8 mouse cellular contexts compared by ENCODE assay signal in the genomic region with DNA sequence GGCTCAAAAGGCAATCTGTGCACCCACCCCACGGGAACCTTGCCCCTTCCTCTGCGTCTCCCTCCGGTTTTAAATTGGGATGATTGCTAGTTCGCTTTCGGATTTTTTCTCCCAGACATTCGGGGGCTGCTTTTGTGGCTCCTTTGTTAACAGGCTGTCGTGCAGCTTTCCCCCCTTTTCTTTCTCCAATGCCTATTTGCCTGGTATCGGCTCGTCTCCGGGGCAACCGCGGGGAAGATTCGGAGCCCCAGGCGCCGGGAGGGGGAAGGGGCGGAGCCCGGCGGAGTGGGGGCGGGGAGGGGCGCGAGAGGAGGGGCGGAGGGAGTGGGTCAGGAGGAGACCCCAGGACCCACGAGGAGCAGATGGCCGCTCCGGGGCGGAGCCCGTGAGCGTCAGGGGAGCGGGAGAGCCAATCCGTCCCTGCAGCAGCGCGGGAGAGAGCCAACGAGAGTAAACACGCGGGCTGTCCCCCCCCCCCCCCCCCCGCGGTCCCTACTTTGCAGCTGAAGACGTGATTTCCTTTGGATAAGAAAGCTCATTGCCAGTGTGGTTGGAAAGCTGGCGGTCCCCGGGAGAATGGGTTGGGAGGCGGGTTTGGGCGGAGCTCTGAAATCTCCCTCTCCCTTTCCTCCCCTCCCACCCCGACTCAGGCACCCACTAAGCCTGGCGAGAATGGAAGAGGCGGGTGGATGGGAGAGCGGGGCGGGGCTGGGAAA. TPM values are rescaled to one million over a fixed set of nuclear protein-coding genes. Genes with fewer than 3 reads are reported as not detected.
DNase-seq lines count a peak whose midpoint lies in the region; ATAC-seq and TF ChIP-seq lines count a peak whose summit lies in the region.

No protein-coding gene starts in this region.

- intact Hi-C loops in gastrocnemius, postnatal 14 days (cut with DNase I; ENCODE audit: low total_unique reads): no loop called here
- intact Hi-C loops in left cerebral cortex, postnatal 10 days (cut with DNase I): no loop called here

- peak overlapping the region; percentile 41 for H3K27ac ChIP-seq in cortical plate, adult 2 months (ENCODE audit: insufficient read depth, low read length)
- peak overlapping the region; percentile 95 for H3K27ac ChIP-seq in intestine, embryonic 15.5 days

- H3K27me3 ChIP-seq in intestine, embryonic 15.5 days (replicated peaks): no peaks in the 10 kb centered on the region
- H3K27me3 ChIP-seq in megakaryocyte, embryonic 14.5 days (replicated peaks): peaks cover 60% of the 10 kb centered on the region

- H3K9me3 ChIP-seq in intestine, embryonic 15.5 days: no peaks in the 10 kb centered on the region
- H3K9me3 ChIP-seq in megakaryocyte, embryonic 14.5 days: no peaks in the 10 kb centered on the region

- H3K4me1 ChIP-seq in cortical plate, adult 2 months (ENCODE audit: control insufficient read depth, insufficient read depth, low read length): no peaks in the 10 kb centered on the region
- H3K4me1 ChIP-seq in intestine, embryonic 15.5 days (replicated peaks): no peaks in the 10 kb centered on the region; the same call in 1 of the 2 replicates
- H3K4me1 ChIP-seq in megakaryocyte, embryonic 14.5 days: peaks cover 47% of the 10 kb centered on the region

- ATAC-seq in intestine, embryonic 15.5 days: peak; percentile 82

- peak overlapping the region; percentile 85 for H3K9ac ChIP-seq in intestine, embryonic 15.5 days

- no peak for TF ChIP-seq CTCF in cortical plate, adult 2 months (IDR thresholded peaks at IDR 0.05; ENCODE audit: extremely low read depth, insufficient read depth, low read length)

- under 1% methylated on average over 46 of the region's 47 CpGs for WGBS in intestine, embryonic 15.5 days

- peak; percentile 25; the same call in 1 of the 2 replicates for TF ChIP-seq POLR2A in cortical plate, adult 2 months (IDR thresholded peaks at IDR 0.05; ENCODE audit: extremely low read depth, insufficient read depth, low read length)

- H3K36me3 ChIP-seq in intestine, embryonic 15.5 days: no peaks in the 10 kb centered on the region
- no peaks in the 10 kb centered on the region for H3K36me3 ChIP-seq in megakaryocyte, embryonic 14.5 days (replicated peaks; ENCODE audit: low read length)

- peak; percentile 74 to 76 for DNase-seq in adrenal gland, adult 18-20 months (ENCODE audit: low spot score in 2 of 2)
- DNase-seq in gastrocnemius, postnatal 14 days: peak; percentile 91
- peak; percentile 89 to 96 for DNase-seq in left cerebral cortex, postnatal 10 days (ENCODE audit: extremely low spot score in 1 of 2, low spot score in 2 of 2)
- peak; percentile 91 for DNase-seq in right cerebral cortex, postnatal 14 days
- peak; percentile 79 to 86 for DNase-seq in urinary bladder, postnatal 36 days (ENCODE audit: low spot score in 2 of 2)

- H3K4me3 ChIP-seq in cortical plate, adult 2 months (ENCODE audit: insufficient read depth, low read length): peak overlapping the region; percentile 98
- H3K4me3 ChIP-seq in intestine, embryonic 15.5 days (replicated peaks): peak overlapping the region; percentile 65
- peak overlapping the region; percentile 92 for H3K4me3 ChIP-seq in megakaryocyte, embryonic 14.5 days (replicated peaks)

- H3K4me2 ChIP-seq in intestine, embryonic 15.5 days (replicated peaks): peak overlapping the region; percentile 85

RNA-seq across cellular contexts. Expression of a gene that starts 2.2 kb away (rescaled TPM):
- total RNA-seq in adrenal gland, adult 18-20 months (2021): 10 to 100 TPM; 37.1 to 38.9 TPM
- 84.5 and 87.9 TPM in 2 replicates for polyA plus RNA-seq in cortical plate, adult 2 months (2012; rRNA removed)
- total RNA-seq in gastrocnemius, postnatal 14 days (2021): 100 to 1,000 TPM in 1 of 2 experiments, 10 to 100 TPM in 1; 70.3 to 104 TPM
- 75.1 and 91.5 TPM in 2 replicates for polyA plus RNA-seq in intestine, embryonic 15.5 days (2015; fragmentation: Nextera tagmentation; extraction: Ambion mirVana)
- 100 to 1,000 TPM; 342 to 346 TPM for total RNA-seq in left cerebral cortex, postnatal 10 days (2021)
- polyA plus RNA-seq in megakaryocyte, embryonic 14.5 days (2012; ENCODE audit: insufficient read depth, low replicate concordance): 5.0 and 24.3 TPM in 2 replicates

Comparison
In these comparisons a context has a peak if more than half of its experiments do, and no peak if none do; other contexts are left out.
1. Peak in every context shown above with its lines: DNase-seq, ATAC-seq, H3K4me3 ChIP-seq and H3K27ac ChIP-seq.